Mouse (Mus musculus): ENCODE results near the gene Setd7. TPM values are rescaled to one million over a fixed set of nuclear protein-coding genes. Genes with fewer than 3 reads are reported as not detected.

Setd7 gene
- polyA plus RNA-seq, 1 experiment: 12.0 TPM

GRCm38 (mm10) chr3:51498659-51499058 lies 62.0 kb downstream of the Setd7 start:
- H3K4me3 ChIP-seq (replicated peaks; ENCODE audit: control insufficient read depth, low read depth, low read length): no peak overlapping the region
- WGBS: 71% methylated on average over 5 of the region's 5 CpGs
- H3K4me1 ChIP-seq (ENCODE audit: control insufficient read depth, insufficient read depth, low read length): no peaks in the 10 kb centered on the region
- H3K27ac ChIP-seq (ENCODE audit: control insufficient read depth, insufficient read depth, low read depth, low read length, poor library complexity): no peak overlapping the region
- TF ChIP-seq CTCF (IDR thresholded peaks at IDR 0.05; ENCODE audit: control insufficient read depth, insufficient read depth, low read length) (no peak), POLR2A (IDR thresholded peaks at IDR 0.05; ENCODE audit: borderline replicate concordance, control insufficient read depth, low read depth, low read length) (no peak)

GRCm38 (mm10) chr3:51497978-51498377 lies 62.7 kb downstream of the Setd7 start:
- H3K4me3 ChIP-seq (replicated peaks; ENCODE audit: control insufficient read depth, low read depth, low read length): no peak overlapping the region
- TF ChIP-seq CTCF (IDR thresholded peaks at IDR 0.05; ENCODE audit: control insufficient read depth, insufficient read depth, low read length): no peak
- no peak for TF ChIP-seq POLR2A (IDR thresholded peaks at IDR 0.05; ENCODE audit: borderline replicate concordance, control insufficient read depth, low read depth, low read length)
- H3K4me1 ChIP-seq (ENCODE audit: control insufficient read depth, insufficient read depth, low read length): no peaks in the 10 kb centered on the region
- H3K27ac ChIP-seq (ENCODE audit: control insufficient read depth, insufficient read depth, low read depth, low read length, poor library complexity): no peak overlapping the region
- WGBS: 76% methylated on average over 1 of the region's 1 CpGs

GRCm38 (mm10) chr3:51495646-51496045 lies 65.0 kb downstream of the Setd7 start:
- no peaks in the 10 kb centered on the region for H3K4me1 ChIP-seq (ENCODE audit: control insufficient read depth, insufficient read depth, low read length)
- WGBS: 45% methylated on average over 9 of the region's 9 CpGs
- H3K4me3 ChIP-seq (replicated peaks; ENCODE audit: control insufficient read depth, low read depth, low read length): no peak overlapping the region
- H3K27ac ChIP-seq (ENCODE audit: control insufficient read depth, insufficient read depth, low read depth, low read length, poor library complexity): no peak overlapping the region
- TF ChIP-seq CTCF (IDR thresholded peaks at IDR 0.05; ENCODE audit: control insufficient read depth, insufficient read depth, low read length) (no peak), POLR2A (IDR thresholded peaks at IDR 0.05; ENCODE audit: borderline replicate concordance, control insufficient read depth, low read depth, low read length) (no peak)

- no peak overlapping the region for H3K27ac ChIP-seq (ENCODE audit: control insufficient read depth, insufficient read depth, low read depth, low read length, poor library complexity)
- H3K4me1 ChIP-seq (ENCODE audit: control insufficient read depth, insufficient read depth, low read length): no peaks in the 10 kb centered on the region
- 57% methylated on average over 2 of the region's 2 CpGs for WGBS
- TF ChIP-seq CTCF (IDR thresholded peaks at IDR 0.05; ENCODE audit: control insufficient read depth, insufficient read depth, low read length): no peak
- no peak for TF ChIP-seq POLR2A (IDR thresholded peaks at IDR 0.05; ENCODE audit: borderline replicate concordance, control insufficient read depth, low read depth, low read length)
- H3K4me3 ChIP-seq (replicated peaks; ENCODE audit: control insufficient read depth, low read depth, low read length): no peak overlapping the region
These were observed 66.2 kb downstream of the Setd7 start for GRCm38 (mm10) chr3:51494466-51494865.

- TF ChIP-seq POLR2A (IDR thresholded peaks at IDR 0.05; ENCODE audit: borderline replicate concordance, control insufficient read depth, low read depth, low read length): no peak
- no peak for TF ChIP-seq CTCF (IDR thresholded peaks at IDR 0.05; ENCODE audit: control insufficient read depth, insufficient read depth, low read length)
- no peak overlapping the region for H3K4me3 ChIP-seq (replicated peaks; ENCODE audit: control insufficient read depth, low read depth, low read length)
- no peaks in the 10 kb centered on the region for H3K4me1 ChIP-seq (ENCODE audit: control insufficient read depth, insufficient read depth, low read length)
- no peak overlapping the region for H3K27ac ChIP-seq (ENCODE audit: control insufficient read depth, insufficient read depth, low read depth, low read length, poor library complexity)
- 87% methylated on average over 13 of the region's 13 CpGs for WGBS
These were observed 67.3 kb downstream of the Setd7 start for GRCm38 (mm10) chr3:51493272-51493838.

GRCm38 (mm10) chr3:51490088-51490753 lies 70.5 kb downstream of the Setd7 start:
- Histone ChIP-seq H3K4me1 (ENCODE audit: control insufficient read depth, insufficient read depth, low read length) (no peaks in the 10 kb centered on the region), H3K4me3 (replicated peaks; ENCODE audit: control insufficient read depth, low read depth, low read length) (no peak overlapping the region), H3K27ac (ENCODE audit: control insufficient read depth, insufficient read depth, low read depth, low read length, poor library complexity) (no peak overlapping the region)
- TF ChIP-seq POLR2A (IDR thresholded peaks at IDR 0.05; ENCODE audit: borderline replicate concordance, control insufficient read depth, low read depth, low read length) (no peak), CTCF (IDR thresholded peaks at IDR 0.05; ENCODE audit: control insufficient read depth, insufficient read depth, low read length) (no peak)
- 81% methylated on average over 7 of the region's 7 CpGs for WGBS

- TF ChIP-seq POLR2A (IDR thresholded peaks at IDR 0.05; ENCODE audit: borderline replicate concordance, control insufficient read depth, low read depth, low read length) (no peak), CTCF (IDR thresholded peaks at IDR 0.05; ENCODE audit: control insufficient read depth, insufficient read depth, low read length) (no peak)
- Histone ChIP-seq H3K4me3 (replicated peaks; ENCODE audit: control insufficient read depth, low read depth, low read length) (no peak overlapping the region), H3K4me1 (ENCODE audit: control insufficient read depth, insufficient read depth, low read length) (no peaks in the 10 kb centered on the region), H3K27ac (ENCODE audit: control insufficient read depth, insufficient read depth, low read depth, low read length, poor library complexity) (no peak overlapping the region)
- 84% methylated on average over 4 of the region's 4 CpGs for WGBS
These were observed 74.0 kb downstream of the Setd7 start for GRCm38 (mm10) chr3:51486491-51487195.

- H3K27ac ChIP-seq (ENCODE audit: control insufficient read depth, insufficient read depth, low read depth, low read length, poor library complexity): no peak overlapping the region
- TF ChIP-seq CTCF (IDR thresholded peaks at IDR 0.05; ENCODE audit: control insufficient read depth, insufficient read depth, low read length) (no peak), POLR2A (IDR thresholded peaks at IDR 0.05; ENCODE audit: borderline replicate concordance, control insufficient read depth, low read depth, low read length) (no peak)
- 28% methylated on average over 4 of the region's 4 CpGs for WGBS
- no peak overlapping the region for H3K4me3 ChIP-seq (replicated peaks; ENCODE audit: control insufficient read depth, low read depth, low read length)
- no peaks in the 10 kb centered on the region for H3K4me1 ChIP-seq (ENCODE audit: control insufficient read depth, insufficient read depth, low read length)
These were observed 75.3 kb downstream of the Setd7 start for GRCm38 (mm10) chr3:51485347-51485746.
